Mouse (Mus musculus): ENCODE data around the gene Adap1. TPM values are rescaled to one million over a fixed set of nuclear protein-coding genes. Genes with fewer than 3 reads are reported as not detected.

The Adap1 gene
- polyA plus RNA-seq, 1 experiment from 2014 or later, result 2.4 TPM

DNA sequence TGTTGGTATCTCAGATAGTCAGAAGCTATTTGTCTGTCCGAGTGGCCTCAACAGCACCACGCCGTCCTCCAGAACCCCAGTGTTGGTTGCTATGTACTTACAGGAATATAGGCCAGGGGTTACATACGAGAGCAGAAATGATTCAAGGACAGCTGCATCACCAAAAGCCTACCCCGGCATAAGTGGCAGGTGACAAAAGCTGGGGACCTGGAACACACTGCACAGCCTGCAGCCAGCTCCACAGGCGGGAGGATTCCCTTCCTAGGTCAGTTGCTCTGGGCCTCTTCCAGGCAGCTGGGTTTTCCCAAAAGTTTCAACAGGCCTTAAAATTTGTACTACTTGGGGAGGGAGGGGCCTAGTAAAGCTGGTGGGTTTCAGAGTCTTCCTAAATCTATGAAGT, 69.6 kb downstream of the Adap1 start:
- H3K27me3 ChIP-seq, result no peaks in the 10 kb centered on the region
- H3K9me3 ChIP-seq, result no peaks in the 10 kb centered on the region
- H3K36me3 ChIP-seq, result peaks cover 15% of the 10 kb centered on the region
- no peak overlapping the region for H3K9ac ChIP-seq
- no peak overlapping the region for H3K27ac ChIP-seq
- H3K4me1 ChIP-seq, result peaks cover 9% of the 10 kb centered on the region
- no peak for ATAC-seq (ENCODE audit: insufficient number of reproducible peaks, insufficient read depth, low FRiP score, low TSS enrichment)
- H3K4me3 ChIP-seq, result no peak overlapping the region
- no peak overlapping the region for H3K4me2 ChIP-seq (replicated peaks)
- 95% methylated on average over 6 of the region's 6 CpGs for WGBS

DNA sequence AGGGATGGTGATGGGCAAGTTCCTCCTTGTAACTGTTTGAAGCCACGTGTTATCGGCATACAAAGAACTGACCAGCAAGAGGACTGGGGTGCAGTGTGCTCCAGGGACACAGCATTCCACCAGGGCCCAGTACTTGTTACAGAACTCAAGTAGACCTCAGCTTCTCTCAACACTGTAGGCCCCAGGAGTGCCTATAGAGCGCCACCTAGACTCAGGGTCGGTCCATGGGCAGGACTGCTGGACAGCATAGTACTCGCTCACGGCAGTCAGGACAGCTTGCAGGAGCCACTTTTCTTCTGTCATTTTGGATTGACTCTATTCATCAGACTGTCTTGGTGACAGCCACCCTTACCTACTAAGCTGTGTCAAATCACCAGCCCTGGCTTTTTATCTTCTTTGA, 70.5 kb downstream of the Adap1 start:
- Histone ChIP-seq H3K27me3 (no peaks in the 10 kb centered on the region), H3K9me3 (no peaks in the 10 kb centered on the region), H3K9ac (no peak overlapping the region), H3K4me1 (peaks cover 9% of the 10 kb centered on the region), H3K4me2 (replicated peaks) (no peak overlapping the region), H3K4me3 (no peak overlapping the region), H3K36me3 (peaks cover 13% of the 10 kb centered on the region), H3K27ac (no peak overlapping the region)
- 83% methylated on average over 6 of the region's 6 CpGs for WGBS
- ATAC-seq (ENCODE audit: insufficient number of reproducible peaks, insufficient read depth, low FRiP score, low TSS enrichment), result no peak

- 10% methylated on average over 6 of the region's 6 CpGs for WGBS
- H3K36me3 ChIP-seq, result peaks cover 22% of the 10 kb centered on the region
- no peaks in the 10 kb centered on the region for H3K9me3 ChIP-seq
Measured at GRCm38 (mm10) chr5:139253301-139253741, 72.1 kb downstream of the Adap1 start.

GRCm38 (mm10) chr5:139252910-139253245, 72.5 kb downstream of the Adap1 start:
- Histone ChIP-seq H3K9me3 (no peaks in the 10 kb centered on the region), H3K4me3 (peak overlapping the region; percentile 82), H3K4me1 (peaks cover 9% of the 10 kb centered on the region), H3K4me2 (replicated peaks) (peak overlapping the region; percentile 96), H3K9ac (peak overlapping the region; percentile 90), H3K36me3 (peaks cover 26% of the 10 kb centered on the region), H3K27ac (peak overlapping the region; percentile 90), H3K27me3 (no peaks in the 10 kb centered on the region)
- ATAC-seq (ENCODE audit: insufficient number of reproducible peaks, insufficient read depth, low FRiP score, low TSS enrichment), result no peak; the same call in 1 of the 2 replicates
- WGBS, result under 1% methylated on average over 7 of the region's 7 CpGs

More at GRCm38 (mm10) chr5:139253301-139253741, 72.1 kb downstream of the Adap1 start:
- H3K27me3 ChIP-seq, result no peaks in the 10 kb centered on the region
- peak overlapping the region; percentile 90 for H3K27ac ChIP-seq
- no peak for ATAC-seq (ENCODE audit: insufficient number of reproducible peaks, insufficient read depth, low FRiP score, low TSS enrichment)
- H3K4me3 ChIP-seq, result peak overlapping the region; percentile 82
- H3K9ac ChIP-seq, result peak overlapping the region; percentile 90
- peak overlapping the region; percentile 96 for H3K4me2 ChIP-seq (replicated peaks)
- peaks cover 9% of the 10 kb centered on the region for H3K4me1 ChIP-seq

DNA sequence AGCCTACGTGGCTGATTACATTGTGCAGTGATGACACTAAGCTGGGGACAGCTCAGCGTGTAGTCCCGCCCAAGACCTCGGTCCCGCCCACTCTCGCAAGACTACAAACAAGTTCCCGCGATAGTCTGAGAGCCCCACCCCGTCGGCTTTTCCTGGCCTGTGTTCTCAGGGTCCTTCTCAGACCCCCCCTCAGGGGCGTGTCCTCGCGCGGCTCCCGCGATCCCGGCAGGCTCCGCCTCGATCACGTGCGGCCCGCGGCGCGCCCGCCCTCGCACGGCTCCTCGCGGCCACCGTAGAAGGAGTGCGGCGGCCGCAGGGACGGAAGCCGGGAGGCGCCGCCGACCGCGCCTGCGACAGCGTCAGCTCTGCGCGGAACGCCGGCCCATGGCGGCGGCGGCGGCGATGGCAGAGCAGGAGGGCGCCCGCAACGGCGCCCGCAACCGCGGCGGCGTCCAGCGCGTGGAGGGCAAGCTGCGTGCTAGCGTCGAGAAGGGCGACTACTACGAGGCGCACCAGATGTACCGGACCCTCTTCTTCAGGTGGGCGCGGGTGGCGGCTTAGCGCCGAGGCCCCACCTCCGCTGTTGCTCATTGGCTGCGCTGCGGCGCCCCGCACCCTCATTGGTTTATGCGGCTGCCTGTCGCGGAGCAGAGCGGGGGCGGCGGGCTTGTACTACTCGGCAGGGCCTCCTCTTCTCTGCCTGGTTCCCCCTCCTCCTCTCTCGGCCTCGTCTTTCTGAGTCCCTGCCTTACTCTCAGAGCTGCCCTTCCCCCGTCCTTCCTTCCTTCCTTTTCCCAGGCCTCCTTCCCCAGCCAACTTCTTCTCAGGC, 73.1 kb downstream of the Adap1 start, which contains the start of gene Get4:
Gene Get4 (plus strand): TSS at position 244 of the 829 bp plus-strand sequence.
- Histone ChIP-seq H3K4me2 (replicated peaks) (peak within 1 kb of the TSS; percentile 96), H3K9ac (peak within 1 kb of the TSS; percentile 90), H3K4me1 (peaks cover 9% of the 10 kb centered on the region), H3K27me3 (no peaks in the 10 kb centered on the region), H3K9me3 (no peaks in the 10 kb centered on the region), H3K27ac (peak within 1 kb of the TSS; percentile 90), H3K4me3 (peak within 1 kb of the TSS; percentile 82), H3K36me3 (peaks cover 32% of the 10 kb centered on the region)
- under 1% methylated on average over 87 of the region's 90 CpGs for WGBS
- peak; percentile 94 for ATAC-seq (ENCODE audit: insufficient number of reproducible peaks, insufficient read depth, low FRiP score, low TSS enrichment)

DNA sequence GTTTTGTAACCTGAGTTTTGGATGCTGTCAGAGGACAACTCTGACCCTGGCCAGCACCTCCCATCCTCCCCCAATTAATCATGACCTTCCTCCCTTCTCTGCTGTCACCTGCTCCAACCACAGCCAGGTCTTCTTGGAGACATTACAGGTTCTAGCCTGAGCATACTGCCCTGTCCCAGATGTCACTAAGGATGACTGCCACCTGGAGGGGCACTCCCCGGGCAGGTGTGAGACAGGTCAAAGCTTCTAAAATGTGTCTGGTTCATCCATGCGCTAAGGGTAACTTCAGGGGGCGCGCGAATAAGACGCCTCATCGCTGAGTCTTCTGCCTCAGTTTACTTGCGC, 73.7 kb downstream of the Adap1 start:
- peak; percentile 32 for ATAC-seq (ENCODE audit: insufficient number of reproducible peaks, insufficient read depth, low FRiP score, low TSS enrichment)
- peak overlapping the region; percentile 90 for H3K9ac ChIP-seq
- H3K4me2 ChIP-seq (replicated peaks), result peak overlapping the region; percentile 96
- no peaks in the 10 kb centered on the region for H3K9me3 ChIP-seq
- H3K4me1 ChIP-seq, result peaks cover 9% of the 10 kb centered on the region
- H3K4me3 ChIP-seq, result peak overlapping the region; percentile 82
- peak overlapping the region; percentile 65 for H3K27ac ChIP-seq
- peaks cover 35% of the 10 kb centered on the region for H3K36me3 ChIP-seq
- no peaks in the 10 kb centered on the region for H3K27me3 ChIP-seq
- 1% methylated on average over 8 of the region's 8 CpGs for WGBS

- peaks cover 39% of the 10 kb centered on the region for H3K36me3 ChIP-seq
- no peaks in the 10 kb centered on the region for H3K9me3 ChIP-seq
- no peaks in the 10 kb centered on the region for H3K27me3 ChIP-seq
- H3K9ac ChIP-seq, result peak overlapping the region; percentile 90; the same call in 1 of the 2 replicates
- H3K4me2 ChIP-seq (replicated peaks), result peak overlapping the region; percentile 96
- H3K4me1 ChIP-seq, result peaks cover 9% of the 10 kb centered on the region
- peak overlapping the region; percentile 82; the same call in 1 of the 2 replicates for H3K4me3 ChIP-seq
- WGBS, result 85% methylated on average over 7 of the region's 7 CpGs
- ATAC-seq (ENCODE audit: insufficient number of reproducible peaks, insufficient read depth, low FRiP score, low TSS enrichment), result no peak
- peak overlapping the region; percentile 65; the same call in 1 of the 2 replicates for H3K27ac ChIP-seq
Measured at GRCm38 (mm10) chr5:139251279-139251678, 74.1 kb downstream of the Adap1 start.

GRCm38 (mm10) chr5:139248846-139249245, 76.6 kb downstream of the Adap1 start:
- Histone ChIP-seq H3K4me1 (peaks cover 7% of the 10 kb centered on the region), H3K9me3 (no peaks in the 10 kb centered on the region), H3K4me3 (no peak overlapping the region), H3K9ac (no peak overlapping the region), H3K27ac (no peak overlapping the region), H3K36me3 (peaks cover 63% of the 10 kb centered on the region), H3K4me2 (replicated peaks) (no peak overlapping the region), H3K27me3 (no peaks in the 10 kb centered on the region)
- 87% methylated on average over 3 of the region's 3 CpGs for WGBS
- no peak for ATAC-seq (ENCODE audit: insufficient number of reproducible peaks, insufficient read depth, low FRiP score, low TSS enrichment)

- Histone ChIP-seq H3K4me2 (replicated peaks) (no peak overlapping the region), H3K4me1 (no peaks in the 10 kb centered on the region), H3K9ac (no peak overlapping the region), H3K4me3 (no peak overlapping the region), H3K36me3 (peaks cover 73% of the 10 kb centered on the region), H3K27me3 (no peaks in the 10 kb centered on the region), H3K27ac (no peak overlapping the region), H3K9me3 (no peaks in the 10 kb centered on the region)
- ATAC-seq (ENCODE audit: insufficient number of reproducible peaks, insufficient read depth, low FRiP score, low TSS enrichment), result no peak
- 96% methylated on average over 3 of the region's 3 CpGs for WGBS
Measured at GRCm38 (mm10) chr5:139247767-139248166, 77.7 kb downstream of the Adap1 start.

DNA sequence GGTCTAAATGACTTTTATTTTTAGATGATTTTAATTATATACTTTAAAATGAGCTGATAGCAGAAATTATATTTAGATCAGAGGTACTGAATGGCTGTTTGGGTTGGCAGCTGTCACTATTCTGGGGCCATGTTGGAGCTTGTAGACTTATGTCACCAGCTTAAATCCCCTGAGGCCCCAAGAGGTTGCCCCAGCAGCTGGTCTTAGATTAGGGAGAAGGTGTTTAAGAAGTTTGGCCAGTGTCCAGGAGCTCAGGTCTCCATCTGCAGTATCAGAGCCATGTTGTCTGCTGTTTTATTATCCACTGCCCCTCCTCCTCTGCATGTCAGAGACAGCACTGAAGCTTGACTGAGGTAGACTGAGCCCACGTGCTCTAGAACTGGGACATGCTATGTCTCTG, 82.0 kb downstream of the Adap1 start:
- no peak overlapping the region for H3K27ac ChIP-seq
- 96% methylated on average over 1 of the region's 1 CpGs for WGBS
- H3K9me3 ChIP-seq, result no peaks in the 10 kb centered on the region
- ATAC-seq (ENCODE audit: insufficient number of reproducible peaks, insufficient read depth, low FRiP score, low TSS enrichment), result no peak
- no peaks in the 10 kb centered on the region for H3K4me1 ChIP-seq
- no peak overlapping the region for H3K4me2 ChIP-seq (replicated peaks)
- H3K9ac ChIP-seq, result no peak overlapping the region
- no peaks in the 10 kb centered on the region for H3K27me3 ChIP-seq
- peaks cover 98% of the 10 kb centered on the region for H3K36me3 ChIP-seq
- H3K4me3 ChIP-seq, result no peak overlapping the region

DNA sequence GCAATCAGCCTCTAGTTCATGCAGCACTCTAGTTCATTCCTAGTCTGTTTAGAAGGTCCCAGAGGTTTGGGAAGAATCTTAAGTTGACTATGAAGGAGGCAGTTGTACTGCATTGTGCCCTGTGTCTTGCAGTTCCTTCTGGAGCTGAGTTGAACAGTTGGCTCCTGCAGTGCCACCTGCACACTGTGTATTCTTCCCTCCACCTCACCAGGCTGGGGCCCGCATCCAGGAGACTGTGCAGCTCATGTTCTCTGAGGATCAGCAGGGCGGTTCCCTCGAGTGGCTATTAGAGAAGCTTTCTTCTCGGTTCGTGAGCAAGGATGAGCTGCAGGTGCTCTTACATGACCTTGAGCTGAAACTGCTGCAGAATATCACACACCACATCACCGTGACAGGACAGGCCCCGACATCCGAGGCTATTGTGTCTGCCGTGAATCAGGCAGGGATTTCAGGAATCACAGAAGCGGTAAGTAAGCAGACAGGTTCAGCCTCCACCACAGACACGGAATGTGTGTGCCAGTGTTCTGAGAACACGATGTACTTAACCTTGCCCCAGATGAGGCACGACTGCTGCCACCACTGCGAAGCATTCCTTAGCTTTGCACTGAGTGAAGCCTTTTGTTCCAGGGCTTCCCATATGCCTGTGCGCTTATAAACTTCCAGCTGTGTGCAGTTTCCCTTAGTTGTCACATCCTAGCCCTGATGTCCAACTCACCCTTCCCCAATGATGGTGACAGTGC, 84.2 kb downstream of the Adap1 start:
- Histone ChIP-seq H3K9ac (no peak overlapping the region), H3K27ac (no peak overlapping the region), H3K36me3 (peaks cover 98% of the 10 kb centered on the region), H3K4me1 (no peaks in the 10 kb centered on the region), H3K4me2 (replicated peaks) (no peak overlapping the region), H3K27me3 (no peaks in the 10 kb centered on the region), H3K9me3 (no peaks in the 10 kb centered on the region), H3K4me3 (no peak overlapping the region)
- 89% methylated on average over 15 of the region's 15 CpGs for WGBS
- no peak for ATAC-seq (ENCODE audit: insufficient number of reproducible peaks, insufficient read depth, low FRiP score, low TSS enrichment)

DNA sequence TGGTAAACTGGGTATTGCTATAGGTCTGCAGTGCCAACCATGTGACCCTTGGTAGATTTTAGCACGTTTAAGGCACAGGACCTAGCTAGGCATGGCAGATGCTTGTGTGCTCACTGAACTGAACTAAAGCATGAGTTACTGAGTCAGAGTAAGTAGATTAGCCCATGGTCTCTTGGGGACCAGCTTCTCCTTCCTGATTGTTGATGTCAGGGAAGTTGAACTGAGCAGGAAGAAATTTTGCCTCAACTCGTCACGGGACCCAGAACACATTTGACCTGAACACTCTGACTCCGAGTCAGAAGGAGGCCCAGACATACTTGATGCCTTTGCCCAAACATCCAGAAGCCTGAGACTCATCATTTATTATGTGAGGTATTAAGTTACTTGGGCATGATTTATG, 88.0 kb downstream of the Adap1 start:
- Histone ChIP-seq H3K36me3 (peaks cover 93% of the 10 kb centered on the region), H3K27ac (no peak overlapping the region), H3K4me2 (replicated peaks) (no peak overlapping the region), H3K4me3 (no peak overlapping the region), H3K9ac (no peak overlapping the region), H3K4me1 (no peaks in the 10 kb centered on the region), H3K9me3 (no peaks in the 10 kb centered on the region), H3K27me3 (no peaks in the 10 kb centered on the region)
- WGBS, result 79% methylated on average over 4 of the region's 4 CpGs
- ATAC-seq (ENCODE audit: insufficient number of reproducible peaks, insufficient read depth, low FRiP score, low TSS enrichment), result no peak
